10 mouse cellular contexts compared by ENCODE assay signal in the genomic region with DNA sequence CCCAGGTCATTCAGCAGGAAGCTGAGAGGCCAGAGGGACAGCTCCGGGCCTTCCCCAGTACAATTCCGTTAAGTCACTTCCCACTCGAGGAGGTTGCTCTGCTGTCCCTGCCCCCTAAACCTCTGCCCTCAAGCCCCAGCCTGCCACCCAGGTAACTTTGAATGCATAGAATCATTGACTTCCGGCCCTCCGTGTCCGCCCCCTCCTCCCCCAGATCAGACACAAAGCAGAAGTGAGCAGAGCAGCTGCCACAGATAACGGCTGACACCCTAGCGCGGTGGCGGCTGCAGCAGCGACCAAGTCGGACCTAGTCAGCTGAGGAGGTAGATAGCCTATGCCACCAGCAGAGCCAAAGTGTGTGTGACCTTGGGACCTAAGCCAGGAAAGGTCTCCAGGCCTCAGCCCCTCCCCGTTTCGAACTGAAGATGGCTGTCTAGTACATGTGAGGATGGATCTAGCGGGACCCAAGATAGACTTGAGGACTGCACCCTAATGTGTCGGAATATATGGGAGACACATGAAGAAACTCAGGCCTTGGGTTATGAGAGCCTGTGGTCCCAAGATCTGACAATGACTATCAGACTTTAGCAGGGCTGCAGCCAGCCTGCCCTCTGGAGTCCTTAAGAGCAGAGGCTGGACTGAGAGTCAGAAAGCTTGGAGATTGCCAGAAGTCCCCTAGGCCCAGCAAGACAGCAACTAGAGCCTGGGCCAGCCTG. TPM values are rescaled to one million over a fixed set of nuclear protein-coding genes. Genes with fewer than 3 reads are reported as not detected.
DNase-seq lines count a peak whose midpoint lies in the region; ATAC-seq and TF ChIP-seq lines count a peak whose summit lies in the region.
"Had no signal": no experiment of that assay in that cellular context is flagged by ENCODE, and none has a peak within 500 bp of the region (broad histone marks: within the 10 kb centered on the region; RNA-seq: fewer than 3 reads in every experiment).

No protein-coding gene starts in this region.

- H3K36me3 ChIP-seq in G1E (replicated peaks): peaks cover 62% of the 10 kb centered on the region
- H3K36me3 ChIP-seq in embryonic facial prominence, embryonic 14.5 days (ENCODE audit: control insufficient read depth, insufficient read depth, low read length): no peaks in the 10 kb centered on the region
- H3K36me3 ChIP-seq in liver, embryonic 14.5 days (replicated peaks; ENCODE audit: control insufficient read depth, insufficient read depth, low read depth): peaks cover 9% of the 10 kb centered on the region; the same call in 1 of the 2 replicates
- H3K36me3 ChIP-seq: limb, embryonic 13.5 days had no signal

- no peak overlapping the region for H3K4me2 ChIP-seq in embryonic facial prominence, embryonic 14.5 days (ENCODE audit: low read depth, low read length)
- H3K4me2 ChIP-seq in liver, embryonic 14.5 days (ENCODE audit: low read depth): peak overlapping the region; percentile 83
- H3K4me2 ChIP-seq: limb, embryonic 13.5 days had no signal

- DNase-seq in G1E (ENCODE audit: low spot score): peak; percentile 88
- DNase-seq in embryonic facial prominence, embryonic 14.5 days (ENCODE audit: low spot score): no peak
- DNase-seq in liver, embryonic 14.5 days (ENCODE audit: low read depth in 3 of 3, low spot score in 3 of 3): peak; percentile 75 to 76 (median 75)
- peak; percentile 81 to 85 for DNase-seq in spleen, adult 18-20 months
- no peak for DNase-seq in layer of hippocampus, postnatal 36 days
- DNase-seq in adrenal gland, adult 18-20 months (ENCODE audit: low spot score in 2 of 2): no peak
- DNase-seq in right cerebral cortex, postnatal 25 days: no peak
- no peak for DNase-seq in left cerebral cortex, postnatal 14 days (ENCODE audit: low spot score in 2 of 2)
- DNase-seq: cerebellum, postnatal 36 days had no signal

- peaks cover 84% of the 10 kb centered on the region for H3K4me1 ChIP-seq in G1E (ENCODE audit: insufficient read depth, low read depth, low read length)
- H3K4me1 ChIP-seq in embryonic facial prominence, embryonic 14.5 days (ENCODE audit: control insufficient read depth, insufficient read depth, low read length): no peaks in the 10 kb centered on the region; the same call in 1 of the 2 replicates
- H3K4me1 ChIP-seq in liver, embryonic 14.5 days (replicated peaks; ENCODE audit: control insufficient read depth in 2 of 2, insufficient read depth in 2 of 2, low read length in 1 of 2): peaks cover 19 to 29% of the 10 kb centered on the region in 2 experiments
- H3K4me1 ChIP-seq: limb, embryonic 13.5 days had no signal

- no peaks in the 10 kb centered on the region for H3K27me3 ChIP-seq in G1E (ENCODE audit: insufficient read depth, low read length)
- H3K27me3 ChIP-seq in embryonic facial prominence, embryonic 14.5 days (replicated peaks; ENCODE audit: control insufficient read depth, insufficient read depth, low read length): no peaks in the 10 kb centered on the region
- no peaks in the 10 kb centered on the region for H3K27me3 ChIP-seq in liver, embryonic 14.5 days (ENCODE audit: control insufficient read depth, insufficient read depth, low read length)

- intact Hi-C loops in left cerebral cortex, postnatal 14 days (cut with DNase I): no loop called here

- peak overlapping the region; percentile 83 for H3K4me3 ChIP-seq in G1E (ENCODE audit: low read depth, low read length)
- 0 out of 2 replicates have a peak overlapping the region, but pooled peaks have one; percentile 1 for H3K4me3 ChIP-seq in embryonic facial prominence, embryonic 14.5 days (ENCODE audit: low read depth, low read length)
- H3K4me3 ChIP-seq in liver, embryonic 14.5 days (ENCODE audit: insufficient read depth in 1 of 2, low read depth in 2 of 2, low read length in 2 of 2): peak overlapping the region; percentile 64 to 69
- H3K4me3 ChIP-seq: limb, embryonic 13.5 days had no signal

- WGBS in embryonic facial prominence, embryonic 14.5 days: 65% methylated on average over 15 of the region's 16 CpGs
- WGBS in liver, embryonic 14.5 days (ENCODE audit: insufficient replicate concordance): 4% methylated on average over 16 of the region's 16 CpGs

- ATAC-seq in G1E (ENCODE audit: extremely low read depth, insufficient number of reproducible peaks, low FRiP score, poor library complexity, severe bottlenecking): peak; percentile 73
- ATAC-seq in embryonic facial prominence, embryonic 14.5 days (ENCODE audit: low read depth): no peak
- ATAC-seq in liver, embryonic 14.5 days (ENCODE audit: insufficient read depth): peak; percentile 93

- TF ChIP-seq EP300 in liver, embryonic 14.5 days (IDR thresholded peaks at IDR 0.05; ENCODE audit: low read depth): peak; percentile 73

- no peak overlapping the region for H3K9ac ChIP-seq in embryonic facial prominence, embryonic 14.5 days (ENCODE audit: low read depth, low read length)
- peak overlapping the region; percentile 81 for H3K9ac ChIP-seq in liver, embryonic 14.5 days (replicated peaks)
- H3K9ac ChIP-seq: limb, embryonic 13.5 days had no signal

- H3K27ac ChIP-seq in embryonic facial prominence, embryonic 14.5 days (replicated peaks; ENCODE audit: low read depth, low read length): no peak overlapping the region
- H3K27ac ChIP-seq in liver, embryonic 14.5 days: peak overlapping the region; percentile 84
- H3K27ac ChIP-seq: limb, embryonic 13.5 days had no signal

- no peak for TF ChIP-seq CTCF in G1E (IDR thresholded peaks at IDR 0.05; ENCODE audit: low read depth, low read length)
- peak; percentile 0; the same call in 1 of the 2 replicates for TF ChIP-seq CTCF in liver, embryonic 14.5 days (IDR thresholded peaks at IDR 0.05; ENCODE audit: low read depth)

- no peaks in the 10 kb centered on the region for H3K9me3 ChIP-seq in G1E (replicated peaks)
- no peaks in the 10 kb centered on the region for H3K9me3 ChIP-seq in embryonic facial prominence, embryonic 14.5 days (ENCODE audit: control insufficient read depth, low read length)
- no peaks in the 10 kb centered on the region for H3K9me3 ChIP-seq in liver, embryonic 14.5 days (ENCODE audit: control insufficient read depth, low read length)
- H3K9me3 ChIP-seq: limb, embryonic 13.5 days had no signal

RNA-seq across cellular contexts. Expression of gene Rac2, which starts 0.9 kb away (rescaled TPM):
- 647 and 735 TPM in 2 replicates for total RNA-seq in G1E (2014; fragmentation: Nextera tagmentation)
- 713 and 736 TPM in 2 replicates for total RNA-seq in G1E (2017)
- polyA plus RNA-seq in G1E (2012): 981 and 1,035 TPM in 2 replicates
- polyA plus RNA-seq in embryonic facial prominence, embryonic 14.5 days (2014; fragmentation: Nextera tagmentation; extraction: Ambion mirVana): 27.9 and 29.2 TPM in 2 replicates
- polyA plus RNA-seq in liver, embryonic 14.5 days (2012; rRNA removed): 57.5 and 69.6 TPM in 2 replicates
- polyA plus RNA-seq in liver, embryonic 14.5 days (2014; fragmentation: Nextera tagmentation; extraction: Ambion mirVana): 108 and 117 TPM in 2 replicates
- 1 to 10 TPM; 2.0 to 2.7 TPM for total RNA-seq in layer of hippocampus, postnatal 36 days (2021)
- total RNA-seq in adrenal gland, adult 18-20 months (2021): 1 to 10 TPM; 4.2 to 8.9 TPM
- total RNA-seq in left cerebral cortex, postnatal 14 days (2021): 1 to 10 TPM; 2.3 to 4.6 TPM

RNA-seq across cellular contexts. Expression of gene Cyth4, which starts 25.1 kb away (rescaled TPM):
- not detected in 2 replicates for total RNA-seq in G1E (2014; fragmentation: Nextera tagmentation)
- total RNA-seq in G1E (2017): 1.4 and 1.5 TPM in 2 replicates
- polyA plus RNA-seq in G1E (2012): 0.04 and 0.26 TPM in 2 replicates
- 6.9 and 7.2 TPM in 2 replicates for polyA plus RNA-seq in embryonic facial prominence, embryonic 14.5 days (2014; fragmentation: Nextera tagmentation; extraction: Ambion mirVana)
- 6.4 and 7.6 TPM in 2 replicates for polyA plus RNA-seq in liver, embryonic 14.5 days (2012; rRNA removed)
- 4.3 and 4.9 TPM in 2 replicates for polyA plus RNA-seq in liver, embryonic 14.5 days (2014; fragmentation: Nextera tagmentation; extraction: Ambion mirVana)
- 10 to 100 TPM; 22.2 to 23.7 TPM for total RNA-seq in layer of hippocampus, postnatal 36 days (2021)
- 1 to 10 TPM; 8.0 to 9.9 TPM for total RNA-seq in adrenal gland, adult 18-20 months (2021)
- 10 to 100 TPM; 11.6 to 12.3 TPM for total RNA-seq in left cerebral cortex, postnatal 14 days (2021)

RNA-seq across cellular contexts. Expression of gene Sstr3, which starts 27.2 kb away (rescaled TPM):
- total RNA-seq in G1E (2014; fragmentation: Nextera tagmentation): not detected in 2 replicates
- total RNA-seq in G1E (2017): 0.05 and 0.12 TPM in 2 replicates
- polyA plus RNA-seq in G1E (2012): not detected in 2 replicates
- 0.14 TPM in 1 of 2 replicates, not detected in the other for polyA plus RNA-seq in embryonic facial prominence, embryonic 14.5 days (2014; fragmentation: Nextera tagmentation; extraction: Ambion mirVana)
- polyA plus RNA-seq in liver, embryonic 14.5 days (2012; rRNA removed): 0.01 and 0.02 TPM in 2 replicates
- polyA plus RNA-seq in liver, embryonic 14.5 days (2014; fragmentation: Nextera tagmentation; extraction: Ambion mirVana): 0.03 TPM in 1 of 2 replicates, not detected in the other
- total RNA-seq in layer of hippocampus, postnatal 36 days (2021): 10 to 100 TPM; 21.6 to 25.1 TPM
- 1 to 10 TPM in 1 of 2 experiments, under 1 TPM in 1; 0.45 to 1.2 TPM for total RNA-seq in adrenal gland, adult 18-20 months (2021)
- 10 to 100 TPM; 16.7 to 20.6 TPM for total RNA-seq in left cerebral cortex, postnatal 14 days (2021)
- polyA plus RNA-seq: limb, embryonic 13.5 days had no signal

RNA-seq across cellular contexts. Expression of gene C1qtnf6, which starts 40.5 kb away (rescaled TPM):
- total RNA-seq in G1E (2014; fragmentation: Nextera tagmentation) (not detected in 2 replicates), G1E (2017) (0.11 and 0.41 TPM in 2 replicates)
- polyA plus RNA-seq in G1E (2012): not detected in 2 replicates
- 64.1 and 67.5 TPM in 2 replicates for polyA plus RNA-seq in embryonic facial prominence, embryonic 14.5 days (2014; fragmentation: Nextera tagmentation; extraction: Ambion mirVana)
- polyA plus RNA-seq in liver, embryonic 14.5 days (2012; rRNA removed): 4.1 and 4.6 TPM in 2 replicates
- 4.7 and 5.0 TPM in 2 replicates for polyA plus RNA-seq in liver, embryonic 14.5 days (2014; fragmentation: Nextera tagmentation; extraction: Ambion mirVana)
- total RNA-seq in layer of hippocampus, postnatal 36 days (2021): 1 to 10 TPM; 3.5 to 4.4 TPM
- total RNA-seq in adrenal gland, adult 18-20 months (2021): 10 to 100 TPM; 14.1 to 15.0 TPM
- 1 to 10 TPM; 7.7 to 9.0 TPM for total RNA-seq in left cerebral cortex, postnatal 14 days (2021)

Comparison
In these comparisons a context has a peak if more than half of its experiments do, and no peak if none do; other contexts are left out.
1. DNase-seq: peak in G1E (single experiment), liver, embryonic 14.5 days (3 of 3) and spleen, adult 18-20 months (2 of 2); none in embryonic facial prominence, embryonic 14.5 days (single experiment), layer of hippocampus, postnatal 36 days (0 of 2), adrenal gland, adult 18-20 months (0 of 2), right cerebral cortex, postnatal 25 days (single experiment) and left cerebral cortex, postnatal 14 days (0 of 2).
2. H3K4me3 ChIP-seq: peak in every context shown above with its lines; median percentile 83 in G1E; 66 in liver, embryonic 14.5 days; 1 in embryonic facial prominence, embryonic 14.5 days.
3. RNA of gene Rac2, which starts 0.9 kb away (total RNA-seq): 647 to 736 TPM in G1E; 4.2 to 8.9 TPM in adrenal gland, adult 18-20 months, 2.3 to 4.6 TPM in left cerebral cortex, postnatal 14 days and 2.0 to 2.7 TPM in layer of hippocampus, postnatal 36 days; every median in the first group is over 10 times any median in the second.
4. RNA of gene Sstr3, which starts 27.2 kb away (total RNA-seq): 21.6 to 25.1 TPM in layer of hippocampus, postnatal 36 days and 16.7 to 20.6 TPM in left cerebral cortex, postnatal 14 days; 0.45 to 1.2 TPM in adrenal gland, adult 18-20 months and 0.05 to 0.12 TPM in G1E; every median in the first group is over 4 times any median in the second.